Mouse (Mus musculus) liver, embryonic 14.5 days (tissue): ENCODE measurements at regions not wholly inside any gene's neighbourhood (a gene's known extent, or its start where the extent isn't known, plus 50 kb on each side); places are given as distances from the start of the nearest gene placed in this dataset.

Experiments used
- ATAC-seq: fragments of 200-750 bp; cut with Nextera tagmentation; 2 replicates; pipeline ENCODE4 v1.8.0; 2017; ENCODE audit warnings: moderate number of reproducible peaks, mild to moderate bottlenecking, moderate library complexity; ENCODE audit not compliant: insufficient read depth
- DNase-seq, 3 experiments: peaks; one replicate each; pipeline ENCODE4 v3.0.0-alpha.2; 2012 to 2013; ENCODE audit warnings: low read depth in 3 of 3, low spot score in 3 of 3
- H3K27ac ChIP-seq: fragments of 300-500 bp; sonication (generic); 2 replicates; pipeline ENCODE4 v1.5.1; 2014; ENCODE audit warnings: moderate library complexity, mild to moderate bottlenecking, control low read depth, inconsistent platforms
- H3K27me3 ChIP-seq: fragments of 300-500 bp; sonication (generic); 2 replicates; pipeline ENCODE4 v1.6.1; 2014; ENCODE audit warnings: mild to moderate bottlenecking, low read length, moderate library complexity; ENCODE audit not compliant: control insufficient read depth, insufficient read depth
- H3K36me3 ChIP-seq: fragments of 300-500 bp; sonication (generic); replicated peaks from 2 replicates; pipeline ENCODE4 v1.6.1; 2014; ENCODE audit warnings: low read depth; ENCODE audit not compliant: control insufficient read depth, insufficient read depth
- H3K4me1 ChIP-seq, 2 experiments: fragments of 200-500 bp in 1 of 2; fragments of 300-500 bp in 1 of 2; sonication (generic) in 1 of 2; replicated peaks; 2 replicates each; pipeline ENCODE4 v1.6.1; 2012 to 2014; ENCODE audit warnings: antibody characterized with exemption in 1 of 2, inconsistent platforms in 1 of 2, low read length in 1 of 2; ENCODE audit not compliant: control insufficient read depth in 2 of 2, insufficient read depth in 2 of 2
- H3K4me2 ChIP-seq: fragments of 300-500 bp; sonication (generic); 2 replicates; pipeline ENCODE4 v1.6.1; 2014; ENCODE audit warnings: low read depth, mild to moderate bottlenecking, control low read depth, moderate library complexity
- H3K4me3 ChIP-seq, 2 experiments: fragments of 200-500 bp in 1 of 2; fragments of 300-500 bp in 1 of 2; sonication (generic) in 1 of 2; 2 replicates each; pipeline ENCODE4 v1.5.1; 2012 to 2014; ENCODE audit warnings: low read depth in 2 of 2, low read length in 2 of 2, mild to moderate bottlenecking in 2 of 2, control low read depth in 1 of 2, inconsistent platforms in 1 of 2, moderate library complexity in 1 of 2; ENCODE audit not compliant: insufficient read depth in 1 of 2
- H3K9ac ChIP-seq: fragments of 300-500 bp; sonication (generic); replicated peaks from 2 replicates; pipeline ENCODE4 v1.6.1; 2014; ENCODE audit warnings: mild to moderate bottlenecking, control low read depth, moderate library complexity
- H3K9me3 ChIP-seq: fragments of 300-500 bp; sonication (generic); 2 replicates; pipeline ENCODE4 v1.6.1; 2016; ENCODE audit warnings: low read length, mixed read lengths; ENCODE audit not compliant: control insufficient read depth
- CTCF ChIP-seq: IDR thresholded peaks from 2 replicates; pipeline ENCODE4 v1.5.1; 2016; ENCODE audit warnings: antibody characterized with exemption, low read depth, control low read depth
- EP300 ChIP-seq: IDR thresholded peaks from 2 replicates; pipeline ENCODE4 v1.6.1; 2016; ENCODE audit warnings: antibody characterized with exemption, low read depth
- WGBS: fragments of 180-500 bp; shearing (Covaris S2); extraction: QIAGEN DNeasy Blood & Tissue Kit; methylation state at CpG from one replicate; pipeline ENCODE4 v1.1.7; 2014; ENCODE audit not compliant: insufficient replicate concordance; 5-methylcytosine and 5-hydroxymethylcytosine counted together

DNA sequence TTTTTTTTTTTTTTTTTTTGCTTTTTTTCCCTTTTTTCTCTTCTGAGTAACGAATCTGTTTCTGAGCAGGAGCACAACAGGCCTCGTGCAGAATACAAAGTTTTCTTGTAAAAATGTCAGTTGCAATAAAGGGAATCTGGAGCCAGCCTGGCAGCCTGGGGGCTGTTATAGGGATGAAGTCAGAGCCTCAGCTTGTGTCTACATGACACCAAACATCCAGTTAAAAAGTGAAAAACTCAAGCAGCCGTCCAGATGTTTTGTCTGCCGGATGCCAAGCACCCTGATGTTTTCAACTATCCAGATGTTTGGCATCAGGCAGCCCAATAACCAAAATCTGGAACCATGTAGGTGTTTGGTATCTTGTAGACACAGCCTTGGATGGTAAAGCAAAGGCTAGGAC, 79.4 kb upstream of the Prep start:
- WGBS: 56% methylated on average over 4 of the region's 4 CpGs
- H3K27ac ChIP-seq: no peak overlapping the region
- H3K4me2 ChIP-seq: no peak overlapping the region
- no peaks in the 10 kb centered on the region for H3K9me3 ChIP-seq
- no peak overlapping the region for H3K4me3 ChIP-seq
- DNase-seq (no peak), ATAC-seq (no peak)
- no peaks in the 10 kb centered on the region for H3K4me1 ChIP-seq
- no peaks in the 10 kb centered on the region for H3K36me3 ChIP-seq
- no peaks in the 10 kb centered on the region for H3K27me3 ChIP-seq
- H3K9ac ChIP-seq: no peak overlapping the region
- TF ChIP-seq EP300: no peak
- TF ChIP-seq CTCF: no peak

DNA sequence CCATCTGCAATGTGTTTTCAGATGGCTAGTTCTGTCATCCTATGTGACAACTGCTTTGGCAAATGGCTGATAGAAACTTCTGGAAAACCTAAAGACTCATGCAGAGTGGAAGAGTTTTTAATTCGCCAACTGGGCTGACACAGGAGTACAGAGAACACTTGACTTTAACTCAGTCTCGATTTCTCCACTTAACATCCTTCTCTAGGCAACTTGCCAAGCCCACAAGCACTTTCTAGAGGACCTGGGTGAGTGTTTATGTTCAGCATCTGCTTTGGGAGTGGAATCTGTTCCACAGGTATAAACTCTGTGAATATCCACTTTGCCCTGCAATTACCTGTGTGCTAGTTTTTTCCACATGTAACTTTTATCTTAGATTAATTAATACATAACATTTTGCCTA, 85.1 kb upstream of the Prep start:
- no peak for ATAC-seq
- TF ChIP-seq EP300 (no peak), CTCF (no peak)

DNA sequence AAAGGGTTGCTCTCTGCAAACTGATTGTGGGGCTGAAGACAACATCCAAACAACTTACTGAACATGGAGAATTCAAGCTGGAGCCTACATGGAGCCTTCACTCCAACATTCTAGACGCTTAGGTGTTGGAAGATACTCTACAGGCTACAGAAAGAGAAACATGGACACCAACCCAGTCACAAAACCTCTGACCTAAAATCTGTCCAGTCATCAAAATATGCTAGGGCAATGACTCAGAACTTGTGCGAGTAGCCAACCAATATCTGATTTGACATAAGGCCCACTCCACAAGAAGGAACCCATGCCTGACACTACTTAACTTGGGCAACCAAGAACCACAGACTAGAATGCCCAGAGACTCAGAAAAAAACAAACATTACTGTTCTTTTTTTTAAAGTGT, 90.2 kb upstream of the Prep start:
- ATAC-seq: no peak
- 67% methylated on average over 2 of the region's 2 CpGs for WGBS
- H3K4me1 ChIP-seq: 0 out of 4 replicates have a peak, but pooled peaks cover 0 to 2% of the 10 kb centered on the region in 2 experiments
- no peaks in the 10 kb centered on the region for H3K36me3 ChIP-seq
- H3K9ac ChIP-seq: no peak overlapping the region
- H3K27me3 ChIP-seq: no peaks in the 10 kb centered on the region
- DNase-seq: no peak
- no peak overlapping the region for H3K27ac ChIP-seq
- no peaks in the 10 kb centered on the region for H3K9me3 ChIP-seq
- no peak for TF ChIP-seq EP300
- TF ChIP-seq CTCF: no peak
- no peak overlapping the region for H3K4me3 ChIP-seq
- H3K4me2 ChIP-seq: no peak overlapping the region

More for the DNA sequence above, 85.1 kb upstream of the Prep start:
- H3K4me3 ChIP-seq: no peak overlapping the region
- H3K27me3 ChIP-seq: no peaks in the 10 kb centered on the region
- no peaks in the 10 kb centered on the region for H3K36me3 ChIP-seq
- no peak for DNase-seq
- H3K27ac ChIP-seq: no peak overlapping the region
- H3K9ac ChIP-seq: no peak overlapping the region
- 0 out of 4 replicates have a peak, but pooled peaks cover 0 to 2% of the 10 kb centered on the region in 2 experiments for H3K4me1 ChIP-seq
- whole genome bisulfite sequencing: 51% methylated on average over 2 of the region's 2 CpGs
- no peaks in the 10 kb centered on the region for H3K9me3 ChIP-seq
- no peak overlapping the region for H3K4me2 ChIP-seq

DNA sequence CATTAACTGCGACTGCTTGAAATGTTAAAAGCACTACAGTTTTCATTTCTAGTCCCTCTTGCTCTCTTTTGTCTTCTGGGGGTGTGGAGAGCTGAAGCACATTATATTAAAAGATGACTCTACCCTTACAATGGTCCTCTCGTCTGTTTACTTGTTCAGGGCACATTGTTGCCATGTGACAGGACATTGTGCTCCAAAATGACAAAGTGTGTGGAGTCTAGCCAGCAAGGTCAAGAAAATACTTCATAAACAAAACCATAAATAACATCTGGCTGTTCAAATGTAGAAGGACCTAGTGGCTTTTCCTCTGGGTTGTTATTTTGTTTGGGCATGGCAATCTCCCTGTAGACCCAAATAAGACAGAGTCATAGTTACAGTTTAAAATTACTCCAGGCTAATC, 95.1 kb upstream of the Prep start:
- H3K4me2 ChIP-seq: no peak overlapping the region
- 42% methylated on average over 2 of the region's 2 CpGs for WGBS
- no peak for TF ChIP-seq CTCF
- no peak for TF ChIP-seq EP300
- DNase-seq (no peak), ATAC-seq (no peak)
- H3K4me3 ChIP-seq: no peak overlapping the region
- no peaks in the 10 kb centered on the region for H3K4me1 ChIP-seq
- no peak overlapping the region for H3K9ac ChIP-seq
- H3K27me3 ChIP-seq: no peaks in the 10 kb centered on the region
- no peak overlapping the region for H3K27ac ChIP-seq
- H3K9me3 ChIP-seq: no peaks in the 10 kb centered on the region
- H3K36me3 ChIP-seq: no peaks in the 10 kb centered on the region

DNA sequence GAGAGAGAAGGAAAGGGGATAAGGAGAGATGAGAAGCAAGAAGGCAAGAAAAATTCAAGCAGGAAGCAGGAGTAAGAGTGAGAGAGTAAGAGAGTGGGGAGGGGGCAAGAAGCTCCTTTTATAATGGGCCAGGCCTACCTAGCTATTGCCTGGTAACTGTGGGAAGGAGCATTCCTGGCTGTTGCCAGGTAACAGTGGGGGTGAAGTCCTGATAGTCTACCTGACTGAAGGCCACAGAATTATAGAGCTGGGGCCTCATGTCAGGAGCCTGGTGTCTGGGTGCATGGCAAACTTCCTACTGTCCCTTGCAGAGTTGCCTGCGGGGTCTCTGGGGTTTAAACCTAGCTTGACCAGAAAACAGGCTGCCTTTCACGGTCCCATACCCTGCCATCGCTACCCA, 107.0 kb upstream of the Prep start:
- H3K27ac ChIP-seq: no peak overlapping the region
- TF ChIP-seq CTCF (no peak), EP300 (no peak)
- H3K9ac ChIP-seq: no peak overlapping the region
- no peaks in the 10 kb centered on the region for H3K27me3 ChIP-seq
- 52% methylated on average over 3 of the region's 3 CpGs for WGBS
- DNase-seq (no peak), ATAC-seq (no peak)
- H3K4me3 ChIP-seq: no peak overlapping the region
- H3K4me1 ChIP-seq: no peaks in the 10 kb centered on the region
- H3K9me3 ChIP-seq: no peaks in the 10 kb centered on the region
- no peak overlapping the region for H3K4me2 ChIP-seq
- H3K36me3 ChIP-seq: no peaks in the 10 kb centered on the region
